Mouse (Mus musculus): Measurements from ENCODE around the gene Arhgap44. TPM values are rescaled to one million over a fixed set of nuclear protein-coding genes. Genes with fewer than 3 reads are reported as not detected.

The Arhgap44 gene
- polyA plus RNA-seq, 1 experiment from 2014 or later: 16.9 TPM

GRCm38 (mm10) chr11:65161881-65162766, 637 bp downstream of the Arhgap44 start:
- Histone ChIP-seq H3K27me3 (replicated peaks) (no peaks in the 10 kb centered on the region), H3K9me3 (no peaks in the 10 kb centered on the region), H3K4me3 (peak overlapping the region; percentile 96), H3K9ac (peak overlapping the region; percentile 96), H3K4me2 (peak overlapping the region; percentile 60), H3K27ac (peak overlapping the region; percentile 89), H3K4me1 (peaks cover 14% of the 10 kb centered on the region), H3K36me3 (replicated peaks) (no peaks in the 10 kb centered on the region)
- ATAC-seq (replicated peaks): peak; percentile 90
- WGBS: 1% methylated on average over 46 of the region's 49 CpGs

GRCm38 (mm10) chr11:65160991-65161880, 1.5 kb downstream of the Arhgap44 start:
- Histone ChIP-seq H3K27me3 (replicated peaks) (no peaks in the 10 kb centered on the region), H3K4me1 (peaks cover 14% of the 10 kb centered on the region), H3K4me3 (peak overlapping the region; percentile 96), H3K9ac (peak overlapping the region; percentile 96), H3K9me3 (no peaks in the 10 kb centered on the region), H3K4me2 (peak overlapping the region; percentile 60), H3K27ac (no peak overlapping the region), H3K36me3 (replicated peaks) (no peaks in the 10 kb centered on the region)
- ATAC-seq (replicated peaks): no peak
- WGBS: 60% methylated on average over 7 of the region's 7 CpGs

- no peak within 1 kb of the TSS for H3K9ac ChIP-seq
- H3K9me3 ChIP-seq: no peaks in the 10 kb centered on the region
- H3K27me3 ChIP-seq (replicated peaks): no peaks in the 10 kb centered on the region
- H3K4me3 ChIP-seq: no peak within 1 kb of the TSS
- H3K4me1 ChIP-seq: peaks cover 14% of the 10 kb centered on the region
- no peak for ATAC-seq (replicated peaks)
- WGBS: 95% methylated on average over 5 of the region's 5 CpGs
- H3K36me3 ChIP-seq (replicated peaks): no peaks in the 10 kb centered on the region
- peak within 1 kb of the TSS; percentile 60; the same call in 1 of the 2 replicates for H3K4me2 ChIP-seq
- no peak within 1 kb of the TSS for H3K27ac ChIP-seq
Measured at GRCm38 (mm10) chr11:65159791-65160190, 3.0 kb downstream of the Arhgap44 start, which contains the start of gene 1700086D15Rik. 1700086D15Rik (minus strand) TSS chr11:65159891.

DNA sequence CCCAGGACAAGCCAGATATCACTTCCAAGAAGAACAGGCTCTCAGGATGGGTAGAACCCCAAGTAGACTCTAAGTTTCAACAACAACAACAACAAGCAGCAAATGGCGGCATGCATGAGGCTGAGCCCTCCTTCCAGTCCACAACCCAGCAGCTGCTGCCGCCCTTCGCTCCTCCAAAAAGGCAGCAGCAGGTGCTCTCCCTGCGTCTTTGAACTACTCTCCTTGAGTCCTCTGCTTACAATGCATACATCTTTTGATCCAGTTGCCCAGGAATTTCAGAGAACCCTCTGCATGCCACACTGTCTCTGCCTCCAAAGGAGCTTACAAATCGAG, 4.1 kb downstream of the Arhgap44 start:
- no peak for ATAC-seq (replicated peaks)
- peaks cover 18% of the 10 kb centered on the region for H3K4me1 ChIP-seq
- H3K27me3 ChIP-seq (replicated peaks): no peaks in the 10 kb centered on the region
- no peaks in the 10 kb centered on the region for H3K9me3 ChIP-seq
- no peak overlapping the region for H3K9ac ChIP-seq
- no peaks in the 10 kb centered on the region for H3K36me3 ChIP-seq (replicated peaks)
- H3K4me3 ChIP-seq: no peak overlapping the region
- H3K27ac ChIP-seq: no peak overlapping the region
- 92% methylated on average over 5 of the region's 5 CpGs for WGBS
- no peak overlapping the region for H3K4me2 ChIP-seq

- no peak overlapping the region for H3K9ac ChIP-seq
- no peak overlapping the region for H3K27ac ChIP-seq
- no peaks in the 10 kb centered on the region for H3K9me3 ChIP-seq
- H3K4me1 ChIP-seq: peaks cover 19% of the 10 kb centered on the region
- H3K27me3 ChIP-seq (replicated peaks): no peaks in the 10 kb centered on the region
- no peak for ATAC-seq (replicated peaks)
- no peak overlapping the region for H3K4me3 ChIP-seq
- WGBS: 93% methylated on average over 20 of the region's 20 CpGs
- no peak overlapping the region for H3K4me2 ChIP-seq
- H3K36me3 ChIP-seq (replicated peaks): no peaks in the 10 kb centered on the region
Measured at GRCm38 (mm10) chr11:65157966-65158657, 4.6 kb downstream of the Arhgap44 start.

DNA sequence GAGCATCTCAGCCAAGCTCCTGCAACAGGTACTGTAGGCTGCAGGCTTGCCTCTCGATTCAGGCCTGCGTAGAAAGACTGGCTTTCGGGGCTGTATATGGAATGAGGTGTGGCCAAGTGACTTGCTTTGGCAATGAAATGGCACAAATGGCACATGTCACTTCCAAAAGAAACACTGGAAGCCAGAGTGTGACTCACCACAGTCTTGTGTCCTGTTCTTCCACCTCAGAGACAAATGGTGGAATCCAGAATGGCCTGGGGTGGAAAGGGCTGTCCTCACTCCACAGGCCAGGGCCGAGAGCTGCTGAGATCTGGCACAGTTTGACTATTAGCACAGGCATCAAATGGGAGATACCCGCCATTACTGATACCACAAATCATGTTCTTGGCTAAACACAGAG, 9.8 kb downstream of the Arhgap44 start:
- no peak overlapping the region for H3K27ac ChIP-seq
- no peak for ATAC-seq (replicated peaks)
- no peak overlapping the region for H3K4me2 ChIP-seq
- WGBS: 92% methylated on average over 5 of the region's 5 CpGs
- no peaks in the 10 kb centered on the region for H3K27me3 ChIP-seq (replicated peaks)
- no peaks in the 10 kb centered on the region for H3K36me3 ChIP-seq (replicated peaks)
- H3K9me3 ChIP-seq: no peaks in the 10 kb centered on the region
- H3K4me3 ChIP-seq: no peak overlapping the region
- H3K4me1 ChIP-seq: peaks cover 9% of the 10 kb centered on the region; the same call in 1 of the 2 replicates
- no peak overlapping the region for H3K9ac ChIP-seq

- H3K4me1 ChIP-seq: peaks cover 5% of the 10 kb centered on the region; the same call in 1 of the 2 replicates
- no peak overlapping the region for H3K4me2 ChIP-seq
- no peak overlapping the region for H3K27ac ChIP-seq
- no peaks in the 10 kb centered on the region for H3K36me3 ChIP-seq (replicated peaks)
- H3K4me3 ChIP-seq: no peak overlapping the region
- 88% methylated on average over 7 of the region's 7 CpGs for WGBS
- H3K9ac ChIP-seq: no peak overlapping the region
- no peaks in the 10 kb centered on the region for H3K9me3 ChIP-seq
- ATAC-seq (replicated peaks): no peak
- no peaks in the 10 kb centered on the region for H3K27me3 ChIP-seq (replicated peaks)
Measured at GRCm38 (mm10) chr11:65148441-65148840, 14.3 kb downstream of the Arhgap44 start.

- no peaks in the 10 kb centered on the region for H3K27me3 ChIP-seq (replicated peaks)
- no peaks in the 10 kb centered on the region for H3K36me3 ChIP-seq (replicated peaks)
- H3K4me3 ChIP-seq: no peak overlapping the region
- no peak overlapping the region for H3K4me2 ChIP-seq
- H3K27ac ChIP-seq: no peak overlapping the region
- WGBS: 83% methylated on average over 4 of the region's 4 CpGs
- no peak for ATAC-seq (replicated peaks)
- no peaks in the 10 kb centered on the region for H3K9me3 ChIP-seq
- H3K9ac ChIP-seq: no peak overlapping the region
- H3K4me1 ChIP-seq: no peaks in the 10 kb centered on the region
Measured at GRCm38 (mm10) chr11:65142838-65143417, 19.8 kb downstream of the Arhgap44 start.

DNA sequence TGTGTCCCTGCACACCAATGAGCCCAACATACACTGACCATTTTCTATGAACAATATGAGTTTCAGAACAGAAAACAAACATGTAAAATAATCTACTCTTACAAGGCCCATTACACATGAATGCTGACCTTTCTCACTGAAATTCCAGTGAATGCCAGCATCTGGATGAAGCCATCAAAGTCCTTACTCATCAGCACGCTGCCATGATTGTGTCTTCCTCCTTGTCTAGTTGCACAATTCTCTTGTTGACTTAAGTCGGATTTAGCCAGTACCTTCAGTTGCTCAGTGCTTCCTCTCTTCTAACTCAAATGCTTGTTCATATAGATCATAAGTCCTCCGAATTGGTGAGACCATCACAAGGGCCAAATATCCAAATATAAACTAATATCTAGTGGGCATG, 23.7 kb downstream of the Arhgap44 start:
- Histone ChIP-seq H3K9ac (no peak overlapping the region), H3K27me3 (replicated peaks) (no peaks in the 10 kb centered on the region), H3K4me2 (no peak overlapping the region), H3K36me3 (replicated peaks) (no peaks in the 10 kb centered on the region), H3K27ac (no peak overlapping the region), H3K4me1 (no peaks in the 10 kb centered on the region), H3K9me3 (no peaks in the 10 kb centered on the region), H3K4me3 (no peak overlapping the region)
- WGBS: 87% methylated on average over 3 of the region's 3 CpGs
- no peak for ATAC-seq (replicated peaks)

- Histone ChIP-seq H3K27me3 (replicated peaks) (no peaks in the 10 kb centered on the region), H3K4me2 (no peak overlapping the region), H3K27ac (no peak overlapping the region), H3K9ac (no peak overlapping the region), H3K9me3 (no peaks in the 10 kb centered on the region), H3K36me3 (replicated peaks) (no peaks in the 10 kb centered on the region), H3K4me1 (no peaks in the 10 kb centered on the region), H3K4me3 (no peak overlapping the region)
- WGBS: 69% methylated on average over 2 of the region's 2 CpGs
- ATAC-seq (replicated peaks): no peak
Measured at GRCm38 (mm10) chr11:65137145-65137652, 25.6 kb downstream of the Arhgap44 start.

DNA sequence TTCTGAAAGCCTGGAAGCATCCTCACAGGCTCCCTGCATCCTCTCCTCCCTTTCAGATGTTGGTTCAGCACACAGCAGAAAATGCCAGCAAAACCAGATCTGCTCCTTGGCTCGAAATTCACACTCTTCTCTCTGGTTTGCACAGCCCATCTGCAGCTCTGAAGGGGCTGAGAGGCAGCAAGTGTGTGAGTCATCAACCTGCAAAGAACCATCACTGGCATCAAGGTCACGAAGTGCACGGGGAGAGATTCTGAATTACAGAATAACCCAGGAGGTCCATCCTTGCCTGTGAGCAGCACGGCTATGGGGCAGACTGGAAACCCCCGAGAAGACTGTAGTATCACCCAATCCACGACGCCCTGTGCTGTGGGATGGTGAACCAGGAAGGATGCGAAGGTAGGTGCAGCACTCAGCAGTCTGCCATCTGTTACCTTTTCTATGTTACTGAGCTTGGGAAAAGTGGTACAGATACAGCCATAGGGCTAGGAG, 27.5 kb downstream of the Arhgap44 start:
- Histone ChIP-seq H3K27ac (no peak overlapping the region), H3K27me3 (replicated peaks) (no peaks in the 10 kb centered on the region), H3K9me3 (no peaks in the 10 kb centered on the region), H3K4me2 (no peak overlapping the region), H3K4me1 (no peaks in the 10 kb centered on the region), H3K4me3 (no peak overlapping the region), H3K9ac (no peak overlapping the region), H3K36me3 (replicated peaks) (no peaks in the 10 kb centered on the region; the same call in 1 of the 2 replicates)
- no peak for ATAC-seq (replicated peaks)
- whole genome bisulfite sequencing: 83% methylated on average over 8 of the region's 8 CpGs
